Mouse (Mus musculus) neural tube, embryonic 10.5 days (tissue): ENCODE results near the gene Atp8a2.
A peak's percentile ranks its signal among the peaks of the same experiment; 100 is the strongest.

ENCODE experiments used
- DNase-seq: peaks from one replicate; pipeline ENCODE4 v3.0.0-alpha.2; 2017; ENCODE audit warnings: low spot score; ENCODE audit errors: extremely low spot score

The Atp8a2 gene

GRCm38 (mm10) chr14:60196884-60197283 is at the start of gene Atp8a2:
Gene Atp8a2, minus strand, starts transcription at chr14:60197179.
- no peak for DNase-seq

GRCm38 (mm10) chr14:60238551-60238950 is 41.6 kb upstream of the Atp8a2 start:
- DNase-seq = no peak

GRCm38 (mm10) chr14:60219886-60220285 is 22.9 kb upstream of the Atp8a2 start:
- DNase-seq = no peak

- DNase-seq = no peak
Observed at GRCm38 (mm10) chr14:60217616-60218015, 20.6 kb upstream of the Atp8a2 start.

- no peak for DNase-seq
Observed at GRCm38 (mm10) chr14:60216125-60216524, 19.1 kb upstream of the Atp8a2 start.

- DNase-seq = no peak
Observed at GRCm38 (mm10) chr14:60215000-60215399, 18.0 kb upstream of the Atp8a2 start.

GRCm38 (mm10) chr14:60214040-60214439 is 17.1 kb upstream of the Atp8a2 start:
- DNase-seq = no peak

- DNase-seq = no peak
Observed at GRCm38 (mm10) chr14:60209166-60209565, 12.2 kb upstream of the Atp8a2 start.

- DNase-seq = no peak
Observed at GRCm38 (mm10) chr14:60204993-60205392, 8.0 kb upstream of the Atp8a2 start.

- DNase-seq = no peak
Observed at GRCm38 (mm10) chr14:60195999-60196398, 980 bp downstream of the Atp8a2 start.

- no peak for DNase-seq
Observed at GRCm38 (mm10) chr14:60194606-60195005, 2.4 kb downstream of the Atp8a2 start.

GRCm38 (mm10) chr14:60189771-60190170 is 7.2 kb downstream of the Atp8a2 start:
- no peak for DNase-seq

GRCm38 (mm10) chr14:60188201-60188825 is 8.7 kb downstream of the Atp8a2 start:
- no peak for DNase-seq

GRCm38 (mm10) chr14:60181306-60181705 is 15.7 kb downstream of the Atp8a2 start:
- no peak for DNase-seq

- DNase-seq = no peak
Observed at GRCm38 (mm10) chr14:60178571-60178955, 18.4 kb downstream of the Atp8a2 start.

GRCm38 (mm10) chr14:60177614-60178570 is 19.1 kb downstream of the Atp8a2 start:
- DNase-seq = no peak

GRCm38 (mm10) chr14:60176891-60177613 is 19.9 kb downstream of the Atp8a2 start:
- DNase-seq = peak; percentile 62

- DNase-seq = no peak
Observed at GRCm38 (mm10) chr14:60176469-60176890, 20.5 kb downstream of the Atp8a2 start.

GRCm38 (mm10) chr14:60172286-60173055 is 24.5 kb downstream of the Atp8a2 start:
- DNase-seq = no peak

GRCm38 (mm10) chr14:60170845-60171610 is 26.0 kb downstream of the Atp8a2 start:
- DNase-seq = no peak
